Mouse (Mus musculus) MEL (cell line): Measurements from ENCODE around the gene Sag. TPM values are rescaled to one million over a fixed set of nuclear protein-coding genes. Genes with fewer than 3 reads are reported as not detected.

ENCODE experiments used
- DNase-seq: peaks from one replicate; pipeline ENCODE4 v3.0.0; 2011; ENCODE audit warnings: low read depth, low spot score
- H3K27ac ChIP-seq: 2 replicates; pipeline ENCODE4 v1.5.1; 2012; ENCODE audit warnings: low read depth, mild to moderate bottlenecking, control low read depth, low read length, moderate library complexity; ENCODE audit not compliant: control insufficient read depth
- H3K27me3 ChIP-seq, 2 experiments: fragments of 150-350 bp in 1 of 2; sonication (generic) in 1 of 2; 2 replicates each; pipeline ENCODE4 v1.6.1; 2012; ENCODE audit warnings: low read length in 2 of 2, mild to moderate bottlenecking in 2 of 2, improper control_type of control experiment in 1 of 2, moderate library complexity in 1 of 2; ENCODE audit not compliant: insufficient read depth in 2 of 2, control insufficient read depth in 1 of 2
- H3K36me3 ChIP-seq, 2 experiments: 2 replicates each; pipeline ENCODE4 v1.6.1; 2012 to 2014; ENCODE audit warnings: low read length in 2 of 2, improper control_type of control experiment in 1 of 2, inconsistent platforms in 1 of 2, mild to moderate bottlenecking in 1 of 2; ENCODE audit not compliant: insufficient read depth in 2 of 2, control insufficient read depth in 1 of 2
- H3K4me1 ChIP-seq, 2 experiments: fragments of 150-350 bp in 1 of 2; sonication (generic) in 1 of 2; 2 replicates each; pipeline ENCODE4 v1.6.1; 2012; ENCODE audit warnings: low read length in 2 of 2, improper control_type of control experiment in 1 of 2, mild to moderate bottlenecking in 1 of 2; ENCODE audit not compliant: insufficient read depth in 2 of 2, control insufficient read depth in 1 of 2
- H3K4me3 ChIP-seq, 2 experiments: fragments of 150-350 bp in 1 of 2; sonication (generic) in 1 of 2; 2 replicates each; pipeline ENCODE4 v1.5.1; 2012; ENCODE audit warnings: low read depth in 2 of 2, low read length in 2 of 2, mild to moderate bottlenecking in 2 of 2, moderate library complexity in 2 of 2, control low read depth in 1 of 2, improper control_type of control experiment in 1 of 2; ENCODE audit not compliant: control insufficient read depth in 1 of 2, insufficient read depth in 1 of 2
- H3K79me2 ChIP-seq: 2 replicates; pipeline ENCODE4 v1.6.1; 2012; ENCODE audit warnings: mild to moderate bottlenecking, low read length, moderate library complexity; ENCODE audit not compliant: control insufficient read depth, poor library complexity, insufficient read depth
- H3K9ac ChIP-seq: 2 replicates; pipeline ENCODE4 v1.6.1; 2012; ENCODE audit warnings: low read depth, mild to moderate bottlenecking, control low read depth, low read length, moderate library complexity; ENCODE audit not compliant: control insufficient read depth, poor library complexity, severe bottlenecking
- H3K9me3 ChIP-seq: fragments of 150-350 bp; sonication (generic); replicated peaks from 2 replicates; pipeline ENCODE4 v1.6.1; 2012; ENCODE audit warnings: mild to moderate bottlenecking, low read length, improper control_type of control experiment, moderate library complexity; ENCODE audit not compliant: insufficient read depth
- CHD1 ChIP-seq: IDR thresholded peaks from 2 replicates; pipeline ENCODE4 v1.6.1; 2012; ENCODE audit warnings: low read depth, mild to moderate bottlenecking, inconsistent platforms, low read length, improper control_type of control experiment
- CTCF ChIP-seq, 3 experiments: IDR thresholded peaks in 2 of 3; conservative IDR thresholded peaks in 1 of 3; 2 replicates each; pipeline ENCODE4 v1.5.1; 2011 to 2012; ENCODE audit warnings: low read length in 3 of 3, low read depth in 2 of 3, mild to moderate bottlenecking in 2 of 3, improper control_type of control experiment in 1 of 3, inconsistent platforms in 1 of 3, mixed read lengths in 1 of 3, moderate library complexity in 1 of 3; ENCODE audit not compliant: control insufficient read depth in 1 of 3, insufficient read depth in 1 of 3, poor library complexity in 1 of 3, severe bottlenecking in 1 of 3
- E2F4 ChIP-seq: IDR thresholded peaks from 2 replicates; pipeline ENCODE4 v1.6.1; 2011; ENCODE audit warnings: low read depth, low read length, improper control_type of control experiment, borderline replicate concordance
- GATA1 ChIP-seq: IDR thresholded peaks from 2 replicates; pipeline ENCODE4 v1.6.1; 2011; ENCODE audit warnings: low read depth, low read length, improper control_type of control experiment
- HCFC1 ChIP-seq: IDR thresholded peaks from 2 replicates; pipeline ENCODE4 v1.6.1; 2012; ENCODE audit warnings: low read depth, mild to moderate bottlenecking, inconsistent platforms, low read length, improper control_type of control experiment, moderate library complexity
- JUND ChIP-seq: IDR thresholded peaks from 2 replicates; pipeline ENCODE4 v1.6.1; 2011; ENCODE audit warnings: low read depth, mild to moderate bottlenecking, improper control_type of control experiment, low read length
- KAT2A ChIP-seq: conservative IDR thresholded peaks from 2 replicates; pipeline ENCODE4 v1.6.1; 2012; ENCODE audit warnings: low read depth, low read length, improper control_type of control experiment, inconsistent platforms
- MAX ChIP-seq: IDR thresholded peaks from 2 replicates; pipeline ENCODE4 v1.6.1; 2011; ENCODE audit warnings: low read length, improper control_type of control experiment
- MAZ ChIP-seq: IDR thresholded peaks from 2 replicates; pipeline ENCODE4 v1.6.1; 2012; ENCODE audit warnings: low read depth, mild to moderate bottlenecking, inconsistent platforms, low read length, improper control_type of control experiment
- POLR2A ChIP-seq, 2 experiments: IDR thresholded peaks; 2 replicates each; pipeline ENCODE4 v1.6.1; 2011 to 2012; ENCODE audit warnings: low read length in 2 of 2, mild to moderate bottlenecking in 2 of 2, control low read depth in 1 of 2, improper control_type of control experiment in 1 of 2, low read depth in 1 of 2, moderate library complexity in 1 of 2; ENCODE audit not compliant: control insufficient read depth in 1 of 2, insufficient read depth in 1 of 2, poor library complexity in 1 of 2
- POLR2AphosphoS2 ChIP-seq: IDR thresholded peaks from 2 replicates; pipeline ENCODE4 v1.6.1; 2011; ENCODE audit warnings: low read length, improper control_type of control experiment
- RCOR1 ChIP-seq: IDR thresholded peaks from 2 replicates; pipeline ENCODE4 v1.6.1; 2012; ENCODE audit warnings: low read depth, mild to moderate bottlenecking, inconsistent platforms, low read length, improper control_type of control experiment
- SIN3A ChIP-seq: IDR thresholded peaks from 2 replicates; pipeline ENCODE4 v1.6.1; 2012; ENCODE audit warnings: low read length, improper control_type of control experiment, inconsistent platforms
- SMC3 ChIP-seq: IDR thresholded peaks from 2 replicates; pipeline ENCODE4 v1.6.1; 2011; ENCODE audit warnings: low read depth, low read length, improper control_type of control experiment
- TAL1 ChIP-seq: IDR thresholded peaks from 2 replicates; pipeline ENCODE4 v1.6.1; 2012; ENCODE audit warnings: mild to moderate bottlenecking, inconsistent platforms, low read length, moderate library complexity, mixed read lengths
- TCF12 ChIP-seq: IDR thresholded peaks from 2 replicates; pipeline ENCODE4 v1.6.1; 2014; ENCODE audit warnings: low read depth, mild to moderate bottlenecking, inconsistent platforms, low read length, improper control_type of control experiment, moderate library complexity
- USF2 ChIP-seq, 2 experiments: IDR thresholded peaks; 2 replicates each; pipeline ENCODE4 v1.6.1; 2011 to 2012; ENCODE audit warnings: improper control_type of control experiment in 2 of 2, low read length in 2 of 2, borderline replicate concordance in 1 of 2, inconsistent platforms in 1 of 2, low read depth in 1 of 2, mild to moderate bottlenecking in 1 of 2; ENCODE audit not compliant: insufficient read depth in 1 of 2
- polyA plus RNA-seq, 2 experiments: library from polyadenylated mRNA; stranded (reverse) in 1 of 2; unstranded in 1 of 2; fragments of >175 nt in 1 of 2; fragments of >200 nt in 1 of 2; gene quantifications; 2 replicates each; pipeline versions ENCODE4 v1.2.1 to v1.2.4; 2012; ENCODE audit warnings: low replicate concordance in 2 of 2, low read depth in 1 of 2; ENCODE audit not compliant: insufficient read length in 2 of 2, insufficient read depth in 1 of 2, missing spikeins in 1 of 2
- total RNA-seq: library from RNA; depleted of rRNA; stranded (reverse); fragments of 300-350 nt; gene quantifications from 2 replicates; pipeline ENCODE4 v1.2.3, GENCODE M21; 2012

The Sag gene
- total and polyA plus RNA-seq, 3 experiments: 2.5 to 4.1 TPM; not detected in 1

- no peak for TF ChIP-seq KAT2A
These were observed 45.8 kb downstream of the Sag start (continued) for GRCm38 (mm10) chr1:87849278-87849677.

- H3K4me3 ChIP-seq: no peak overlapping the region
- H3K79me2 ChIP-seq: peaks cover 29% of the 10 kb centered on the region
- DNase-seq: no peak
- peaks cover 30 to 40% of the 10 kb centered on the region in 2 experiments for H3K4me1 ChIP-seq
- no peak overlapping the region for H3K27ac ChIP-seq
- no peak overlapping the region for H3K9ac ChIP-seq
- no peaks in the 10 kb centered on the region for H3K9me3 ChIP-seq
- no peaks in the 10 kb centered on the region for H3K27me3 ChIP-seq
- H3K36me3 ChIP-seq: peaks cover 0 to 35% of the 10 kb centered on the region in 2 experiments; a peak in 2 of 4 replicates
- TF ChIP-seq CHD1 (no peak), SIN3A (no peak), TAL1 (no peak), SMC3 (no peak), HCFC1 (no peak), POLR2A (IDR thresholded peaks at IDR 0.05; ENCODE audit: control insufficient read depth in 1 of 2, insufficient read depth in 1 of 2, low read depth in 1 of 2, low read length in 2 of 2, poor library complexity in 1 of 2) (no peak), MAZ (no peak), E2F4 (no peak)
- TF ChIP-seq, all 39 proteins: peak for 0
These were observed 47.9 kb downstream of the Sag start for GRCm38 (mm10) chr1:87851344-87851743.

DNA sequence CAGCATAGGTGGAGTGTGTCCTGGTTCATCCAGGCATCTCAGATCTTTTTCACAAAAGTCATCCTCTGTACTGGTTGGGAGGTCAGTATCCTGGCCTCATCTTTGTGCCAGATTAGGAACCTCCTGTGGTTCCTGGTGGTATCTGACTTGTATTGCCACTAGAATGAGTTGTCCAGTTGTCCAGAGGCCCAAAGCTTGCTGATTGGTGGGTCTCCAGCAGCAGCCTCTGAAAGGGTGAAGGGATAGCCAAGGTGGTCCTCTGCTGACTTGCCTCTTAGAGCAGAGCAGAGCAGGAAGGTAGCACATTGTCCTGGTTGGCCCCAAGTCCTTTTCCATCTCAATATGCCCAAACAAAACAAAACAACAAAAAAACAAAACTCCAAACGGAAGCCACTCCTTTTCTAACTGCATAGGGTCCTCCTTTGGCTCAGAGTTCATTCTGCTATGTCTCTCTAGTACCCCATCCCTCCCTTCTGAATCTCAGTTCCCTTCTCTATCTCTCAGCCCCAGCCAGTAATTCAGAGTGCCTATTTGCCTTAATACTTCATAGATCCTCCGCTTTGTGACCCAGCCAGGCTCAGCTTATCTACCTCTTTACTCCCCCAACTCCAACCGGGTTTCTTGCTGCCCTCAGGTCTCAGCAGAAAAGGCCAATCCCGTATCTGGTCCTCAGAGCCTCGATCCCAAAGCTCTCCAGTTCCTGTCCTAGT, 48.8 kb downstream of the Sag start:
- H3K4me1 ChIP-seq: peaks cover 37 to 41% of the 10 kb centered on the region in 2 experiments
- H3K9ac ChIP-seq: peak overlapping the region; percentile 71
- DNase-seq: peak; percentile 39
- H3K79me2 ChIP-seq: peaks cover 35% of the 10 kb centered on the region
- H3K27ac ChIP-seq: 0 out of 2 replicates have a peak overlapping the region, but pooled peaks have one; percentile 33
- TF ChIP-seq CTCF (IDR thresholded peaks at IDR 0.05 in 2 of 3, conservative IDR thresholded peaks at IDR 0.05 in 1 of 3; ENCODE audit: control insufficient read depth in 1 of 3, insufficient read depth in 1 of 3, low read depth in 2 of 3, low read length in 3 of 3, poor library complexity in 1 of 3, severe bottlenecking in 1 of 3) (no peak), CHD1 (no peak), HCFC1 (0 out of 2 replicates have a peak, but pooled peaks have one; percentile 15), SIN3A (no peak; the same call in 1 of the 2 replicates), USF2 (IDR thresholded peaks at IDR 0.05; ENCODE audit: borderline replicate concordance in 1 of 2, insufficient read depth in 1 of 2, low read depth in 1 of 2, low read length in 2 of 2) (no peak), GATA1 (no peak), JUND (no peak), RCOR1 (0 out of 2 replicates have a peak, but pooled peaks have one; percentile 9), MAX (no peak), TCF12 (0 out of 2 replicates have a peak, but pooled peaks have one; percentile 2), POLR2AphosphoS2 (no peak), SMC3 (no peak)
- no peaks in the 10 kb centered on the region for H3K9me3 ChIP-seq
- no peaks in the 10 kb centered on the region for H3K27me3 ChIP-seq
- peaks cover 0 to 41% of the 10 kb centered on the region in 2 experiments; a peak in 2 of 4 replicates for H3K36me3 ChIP-seq
- H3K4me3 ChIP-seq: peak overlapping the region; percentile 65 to 100
